In the genomic region with DNA sequence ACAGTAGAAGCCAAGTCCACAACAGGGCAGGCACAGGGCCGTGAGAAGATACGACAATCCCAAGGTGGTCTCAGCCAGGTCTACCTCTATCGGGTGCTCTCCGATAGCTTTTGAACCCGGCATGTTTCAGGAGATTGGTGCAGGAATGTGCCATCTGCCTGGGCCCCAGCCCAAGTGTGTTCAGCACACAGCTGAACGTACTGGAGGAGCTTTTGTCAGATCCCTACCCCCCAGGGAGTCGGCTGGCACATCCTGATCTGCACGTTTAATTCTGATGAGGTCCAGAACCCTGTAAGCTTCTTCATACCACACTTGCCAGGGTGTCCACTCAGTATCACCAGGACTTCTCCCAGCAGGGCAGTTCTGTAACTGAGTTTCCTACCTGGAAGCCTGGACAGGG, we compare ENCODE assay signal across 9 mouse cellular contexts.
A peak's percentile ranks its signal among the peaks of the same experiment; 100 is the strongest.
DNase-seq lines count a peak whose midpoint lies in the region; ATAC-seq and TF ChIP-seq lines count a peak whose summit lies in the region.
"Had no signal": no experiment of that assay in that cellular context is flagged by ENCODE, and none has a peak within 500 bp of the region (broad histone marks: within the 10 kb centered on the region; RNA-seq: fewer than 3 reads in every experiment).

No protein-coding gene starts in this region.

- H3K4me1 ChIP-seq in heart, embryonic 13.5 days: peaks cover 54% of the 10 kb centered on the region
- peaks cover 10% of the 10 kb centered on the region for H3K4me1 ChIP-seq in hindbrain, postnatal 0 days (ENCODE audit: insufficient read depth, low read length)
- H3K4me1 ChIP-seq in midbrain, embryonic 15.5 days: peaks cover 15% of the 10 kb centered on the region

- peaks cover 27% of the 10 kb centered on the region for H3K27me3 ChIP-seq in heart, embryonic 13.5 days (replicated peaks)
- no peaks in the 10 kb centered on the region for H3K27me3 ChIP-seq in hindbrain, postnatal 0 days (ENCODE audit: insufficient read depth, low read length)
- no peaks in the 10 kb centered on the region for H3K27me3 ChIP-seq in midbrain, embryonic 15.5 days (replicated peaks)
- H3K27me3 ChIP-seq: megakaryocyte, embryonic 14.5 days had no signal

- peak overlapping the region; percentile 8; the same call in 1 of the 2 replicates for H3K9ac ChIP-seq in heart, embryonic 13.5 days
- no peak overlapping the region for H3K9ac ChIP-seq in hindbrain, postnatal 0 days (replicated peaks; ENCODE audit: low read length)
- H3K9ac ChIP-seq in midbrain, embryonic 15.5 days: no peak overlapping the region

- H3K36me3 ChIP-seq in heart, embryonic 13.5 days: no peaks in the 10 kb centered on the region
- no peaks in the 10 kb centered on the region for H3K36me3 ChIP-seq in hindbrain, postnatal 0 days (ENCODE audit: insufficient read depth, low read length)
- no peaks in the 10 kb centered on the region for H3K36me3 ChIP-seq in midbrain, embryonic 15.5 days (replicated peaks)

- H3K9me3 ChIP-seq in heart, embryonic 13.5 days: no peaks in the 10 kb centered on the region
- no peaks in the 10 kb centered on the region for H3K9me3 ChIP-seq in hindbrain, postnatal 0 days (ENCODE audit: low read length)
- no peaks in the 10 kb centered on the region for H3K9me3 ChIP-seq in midbrain, embryonic 15.5 days
- H3K9me3 ChIP-seq: megakaryocyte, embryonic 14.5 days had no signal

- ATAC-seq in heart, embryonic 13.5 days (ENCODE audit: extremely low read depth, insufficient number of reproducible peaks, low FRiP score, low TSS enrichment): no peak
- ATAC-seq in hindbrain, postnatal 0 days: no peak
- ATAC-seq in midbrain, embryonic 15.5 days (replicated peaks): no peak

- peak overlapping the region; percentile 36; the same call in 1 of the 2 replicates for H3K27ac ChIP-seq in heart, embryonic 13.5 days (replicated peaks)
- H3K27ac ChIP-seq in hindbrain, postnatal 0 days: no peak overlapping the region
- peak overlapping the region; percentile 18; the same call in 1 of the 2 replicates for H3K27ac ChIP-seq in midbrain, embryonic 15.5 days

- DNase-seq in heart, adult 9 months (ENCODE audit: low spot score in 2 of 2): no peak
- DNase-seq in cerebellum, adult 18-20 months: peak; percentile 69 to 76
- DNase-seq in hindbrain, postnatal 0 days (ENCODE audit: low spot score): peak; percentile 47
- DNase-seq in adrenal gland, postnatal 10 days: no peak
- DNase-seq in adrenal gland, adult 2 months: no peak
- no peak for DNase-seq in lung, adult 18-20 months

- no peak for TF ChIP-seq CTCF in hindbrain, postnatal 0 days (IDR thresholded peaks at IDR 0.05; ENCODE audit: low read depth)

- WGBS in heart, embryonic 13.5 days: 31% methylated on average over 8 of the region's 8 CpGs
- WGBS in hindbrain, postnatal 0 days: 31% methylated on average over 8 of the region's 8 CpGs
- 52% methylated on average over 8 of the region's 8 CpGs for WGBS in midbrain, embryonic 15.5 days

- H3K4me2 ChIP-seq in heart, embryonic 13.5 days: peak overlapping the region; percentile 38
- H3K4me2 ChIP-seq in hindbrain, postnatal 0 days (ENCODE audit: low read depth, low read length): no peak overlapping the region
- no peak overlapping the region for H3K4me2 ChIP-seq in midbrain, embryonic 15.5 days

- no peak overlapping the region for H3K4me3 ChIP-seq in heart, embryonic 13.5 days
- H3K4me3 ChIP-seq in hindbrain, postnatal 0 days (ENCODE audit: low read length): no peak overlapping the region
- no peak overlapping the region for H3K4me3 ChIP-seq in midbrain, embryonic 15.5 days
- H3K4me3 ChIP-seq: megakaryocyte, embryonic 14.5 days had no signal

Comparison
In these comparisons a context has a peak if more than half of its experiments do, and no peak if none do; other contexts are left out.
1. DNase-seq: peak in cerebellum, adult 18-20 months (2 of 2) and hindbrain, postnatal 0 days (single experiment); none in heart, adult 9 months (0 of 2), adrenal gland, postnatal 10 days (single experiment), adrenal gland, adult 2 months (single experiment) and lung, adult 18-20 months (0 of 2).